In the genomic region with DNA sequence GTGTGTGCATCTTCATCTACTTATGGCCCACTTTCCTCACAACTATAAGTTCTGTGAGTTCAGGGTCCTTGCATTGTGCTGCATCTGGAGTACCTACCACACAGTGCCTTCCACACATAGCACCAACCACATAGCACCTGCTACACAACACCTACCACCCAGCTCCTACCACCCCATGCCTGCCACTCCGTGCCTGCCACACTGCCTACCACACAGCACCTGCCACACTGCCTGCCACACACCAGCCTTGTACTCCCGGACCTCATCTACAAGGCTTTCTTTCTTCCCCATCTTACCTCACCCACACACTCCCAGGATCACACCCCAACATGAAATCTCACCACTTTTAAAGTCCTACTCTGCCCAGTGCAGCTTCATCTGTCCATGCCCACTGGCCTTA, we compare ENCODE assay signal across 24 mouse cellular contexts. TPM values are rescaled to one million over a fixed set of nuclear protein-coding genes. Genes with fewer than 3 reads are reported as not detected.
"Had no signal": no experiment of that assay in that cellular context is flagged by ENCODE, and none has a peak within 500 bp of the region (broad histone marks: within the 10 kb centered on the region; RNA-seq: fewer than 3 reads in every experiment).

No protein-coding gene starts in this region.

- DNase-seq: liver, postnatal 0 days; lung, adult 2 months; lung, postnatal 14 days; lung, postnatal 36 days; midbrain, embryonic 14.5 days; retina, postnatal 1 day; right cerebral cortex, adult 18-20 months; right cerebral cortex, postnatal 25 days; right cerebral cortex, postnatal 4 days; spleen, adult 18-20 months; thymus, adult 18-20 months; thymus, postnatal 14 days; thymus, postnatal 36 days had no signal

- H3K4me1 ChIP-seq: liver, embryonic 15.5 days; lung, embryonic 15.5 days had no signal

- ATAC-seq: liver, postnatal 0 days; lung, postnatal 0 days; midbrain, embryonic 16.5 days had no signal

- H3K27ac ChIP-seq: liver, embryonic 15.5 days; lung, embryonic 15.5 days; macrophage; neural tube, embryonic 12.5 days had no signal

- H3K4me3 ChIP-seq: liver, embryonic 15.5 days; lung, embryonic 15.5 days; megakaryocyte, embryonic 14.5 days; neural tube, embryonic 12.5 days had no signal

RNA-seq across cellular contexts. Expression of gene Hhatl, which starts 5.9 kb away (rescaled TPM):
- total RNA-seq: megakaryocyte progenitor cell, adult 5-6 weeks; neutrophil, adult 5-6 weeks had no signal
- polyA plus RNA-seq: liver, postnatal 0 days; macrophage; midbrain, embryonic 11.5 days; neural tube, embryonic 12.5 days had no signal

RNA-seq across cellular contexts. Expression of gene Klhl40, which starts 9.0 kb away (rescaled TPM):
- total RNA-seq: megakaryocyte progenitor cell, adult 5-6 weeks; neutrophil, adult 5-6 weeks had no signal
- polyA plus RNA-seq: macrophage; small intestine, adult 2 months had no signal

RNA-seq across cellular contexts. Expression of gene Zfp651, which starts 27.2 kb away (rescaled TPM):
- total RNA-seq: neutrophil, adult 5-6 weeks had no signal

RNA-seq across cellular contexts. Expression of gene Ccdc13, which starts 52.9 kb away (rescaled TPM):
- total RNA-seq: megakaryocyte progenitor cell, adult 5-6 weeks; neutrophil, adult 5-6 weeks had no signal
- polyA plus RNA-seq: liver, embryonic 15.5 days; liver, postnatal 0 days; macrophage had no signal
